Mouse (Mus musculus) intestine, postnatal 0 days (tissue): ENCODE measurements around the gene Ifi208. TPM values are rescaled to one million over a fixed set of nuclear protein-coding genes. Genes with fewer than 3 reads are reported as not detected.
"Not testable (repeated sequence)": the region's sequence is repeated elsewhere in the genome, so short reads cannot be mapped to it uniquely, and the experiment has no call there.

Experiments
- ATAC-seq: fragments of 200-750 bp; cut with Nextera tagmentation; 2 replicates; pipeline ENCODE4 v1.8.0; 2017; ENCODE audit warnings: mild to moderate bottlenecking, moderate TSS enrichment, moderate library complexity
- H3K27ac ChIP-seq: fragments of 300-500 bp; sonication (generic); 2 replicates; pipeline ENCODE4 v1.5.1; 2014; ENCODE audit warnings: mild to moderate bottlenecking, low read depth, low read length, moderate library complexity
- H3K27me3 ChIP-seq: fragments of 300-500 bp; sonication (generic); replicated peaks from 2 replicates; pipeline ENCODE4 v1.6.1; 2014; ENCODE audit warnings: low read length, mixed read lengths; ENCODE audit not compliant: control insufficient read depth, insufficient read depth
- H3K36me3 ChIP-seq: fragments of 300-500 bp; sonication (generic); 2 replicates; pipeline ENCODE4 v1.6.1; 2014; ENCODE audit warnings: mild to moderate bottlenecking, moderate library complexity; ENCODE audit not compliant: control insufficient read depth, insufficient read depth
- H3K4me1 ChIP-seq: fragments of 300-500 bp; sonication (generic); replicated peaks from 2 replicates; pipeline ENCODE4 v1.6.1; 2014; ENCODE audit warnings: antibody characterized with exemption, low read length, mixed read lengths; ENCODE audit not compliant: control insufficient read depth, insufficient read depth
- H3K4me2 ChIP-seq: fragments of 300-500 bp; sonication (generic); replicated peaks from 2 replicates; pipeline ENCODE4 v1.6.1; 2014; ENCODE audit warnings: low read depth, mild to moderate bottlenecking, moderate library complexity
- H3K4me3 ChIP-seq: fragments of 300-500 bp; sonication (generic); 2 replicates; pipeline ENCODE4 v1.5.1; 2014; ENCODE audit warnings: low read depth, low read length
- H3K9ac ChIP-seq: fragments of 300-500 bp; sonication (generic); 2 replicates; pipeline ENCODE4 v1.6.1; 2014; ENCODE audit warnings: mild to moderate bottlenecking, low read depth, low read length
- H3K9me3 ChIP-seq: fragments of 300-500 bp; sonication (generic); 2 replicates; pipeline ENCODE4 v1.6.1; 2016; ENCODE audit warnings: mixed run types; ENCODE audit not compliant: control insufficient read depth
- CTCF ChIP-seq: sonication (generic); IDR thresholded peaks from 2 replicates; pipeline ENCODE4 v1.5.1; 2016; ENCODE audit warnings: low read depth, mild to moderate bottlenecking, control low read depth, antibody characterized with exemption, moderate library complexity
- WGBS: fragments of 180-500 bp; shearing (Covaris S2); extraction: QIAGEN DNeasy Blood & Tissue Kit; methylation state at CpG from one replicate; pipeline ENCODE4 v1.1.7; 2014; 5-methylcytosine and 5-hydroxymethylcytosine counted together
- polyA plus RNA-seq: library from polyadenylated mRNA; unstranded; fragments of >200 nt; fragmentation: Nextera tagmentation; extraction: Ambion mirVana; gene quantifications from 2 replicates; pipeline ENCODE4 v1.2.1, GENCODE M21; 2015

Ifi208 gene
- not detected in 2 replicates for polyA plus RNA-seq

- not testable (repeated sequence) for H3K4me2 ChIP-seq, H3K9me3 ChIP-seq, ATAC-seq, H3K4me3 ChIP-seq, H3K27me3 ChIP-seq, H3K4me1 ChIP-seq, H3K9ac ChIP-seq, H3K27ac ChIP-seq, H3K36me3 ChIP-seq
- WGBS = 39% methylated on average over 3 of the region's 3 CpGs
These were observed at the start of gene Ifi208 for GRCm38 (mm10) chr1:173673458-173674097. Gene Ifi208, plus strand, starts transcription at chr1:173673675.

- no peaks in the 10 kb centered on the region for H3K27me3 ChIP-seq
- no peak overlapping the region for H3K27ac ChIP-seq
- no peak for TF ChIP-seq CTCF
- H3K9me3 ChIP-seq = no peaks in the 10 kb centered on the region
- H3K9ac ChIP-seq = no peak overlapping the region
- H3K4me1 ChIP-seq = no peaks in the 10 kb centered on the region
- H3K4me2 ChIP-seq = no peak overlapping the region
- no peak for ATAC-seq
- no peak overlapping the region for H3K4me3 ChIP-seq
- WGBS = 93% methylated on average over 2 of the region's 2 CpGs
- no peaks in the 10 kb centered on the region for H3K36me3 ChIP-seq
These were observed 49.4 kb upstream of the Ifi208 start for GRCm38 (mm10) chr1:173624052-173624451.

- no peaks in the 10 kb centered on the region for H3K36me3 ChIP-seq
- no peaks in the 10 kb centered on the region for H3K27me3 ChIP-seq
- H3K4me1 ChIP-seq = no peaks in the 10 kb centered on the region
- no peak overlapping the region for H3K4me3 ChIP-seq
- no peak for ATAC-seq
- H3K9me3 ChIP-seq = no peaks in the 10 kb centered on the region
- no peak for TF ChIP-seq CTCF
- no peak overlapping the region for H3K9ac ChIP-seq
- no peak overlapping the region for H3K27ac ChIP-seq
- WGBS = 77% methylated on average over 2 of the region's 2 CpGs
- H3K4me2 ChIP-seq = no peak overlapping the region
These were observed 46.8 kb upstream of the Ifi208 start for GRCm38 (mm10) chr1:173626686-173627085.

- WGBS = 67% methylated on average over 2 of the region's 2 CpGs
- not testable (repeated sequence) for ATAC-seq
These were observed 42.9 kb upstream of the Ifi208 start, which contains the start of gene Ifi209 for GRCm38 (mm10) chr1:173630622-173631021. Gene Ifi209, plus strand, starts transcription at chr1:173630917.

GRCm38 (mm10) chr1:173633969-173634645, 39.4 kb upstream of the Ifi208 start:
- WGBS = 89% methylated on average over 5 of the region's 5 CpGs

More at GRCm38 (mm10) chr1:173630622-173631021, 42.9 kb upstream of the Ifi208 start, which contains the start of gene Ifi209:
- not testable (repeated sequence) for H3K36me3 ChIP-seq, H3K4me2 ChIP-seq, H3K4me3 ChIP-seq, H3K4me1 ChIP-seq, H3K27ac ChIP-seq, H3K27me3 ChIP-seq, H3K9me3 ChIP-seq, H3K9ac ChIP-seq

GRCm38 (mm10) chr1:173645393-173645792, 28.1 kb upstream of the Ifi208 start:
- 68% methylated on average over 2 of the region's 2 CpGs for WGBS
- Histone ChIP-seq H3K9ac (no peak overlapping the region), H3K4me3 (no peak overlapping the region), H3K27me3 (no peaks in the 10 kb centered on the region), H3K4me2 (no peak overlapping the region), H3K9me3 (no peaks in the 10 kb centered on the region), H3K36me3 (no peaks in the 10 kb centered on the region), H3K27ac (no peak overlapping the region), H3K4me1 (no peaks in the 10 kb centered on the region)
- TF ChIP-seq CTCF = no peak
- ATAC-seq = no peak

More at GRCm38 (mm10) chr1:173633969-173634645, 39.4 kb upstream of the Ifi208 start:
- no peaks in the 10 kb centered on the region for H3K27me3 ChIP-seq
- no peaks in the 10 kb centered on the region for H3K36me3 ChIP-seq
- no peak overlapping the region for H3K27ac ChIP-seq
- no peaks in the 10 kb centered on the region for H3K4me1 ChIP-seq
- no peak overlapping the region for H3K4me2 ChIP-seq
- no peak overlapping the region for H3K9ac ChIP-seq
- H3K4me3 ChIP-seq = no peak overlapping the region
- ATAC-seq = no peak
- TF ChIP-seq CTCF = no peak
- H3K9me3 ChIP-seq = no peaks in the 10 kb centered on the region
